Mouse (Mus musculus): ENCODE results near the gene Dph7. TPM values are rescaled to one million over a fixed set of nuclear protein-coding genes. Genes with fewer than 3 reads are reported as not detected.
A peak's percentile ranks its signal among the peaks of the same experiment; 100 is the strongest.

Dph7 gene
- 23.7 and 30.2 TPM in 2 replicates for total RNA-seq (2012; rRNA removed)

DNA sequence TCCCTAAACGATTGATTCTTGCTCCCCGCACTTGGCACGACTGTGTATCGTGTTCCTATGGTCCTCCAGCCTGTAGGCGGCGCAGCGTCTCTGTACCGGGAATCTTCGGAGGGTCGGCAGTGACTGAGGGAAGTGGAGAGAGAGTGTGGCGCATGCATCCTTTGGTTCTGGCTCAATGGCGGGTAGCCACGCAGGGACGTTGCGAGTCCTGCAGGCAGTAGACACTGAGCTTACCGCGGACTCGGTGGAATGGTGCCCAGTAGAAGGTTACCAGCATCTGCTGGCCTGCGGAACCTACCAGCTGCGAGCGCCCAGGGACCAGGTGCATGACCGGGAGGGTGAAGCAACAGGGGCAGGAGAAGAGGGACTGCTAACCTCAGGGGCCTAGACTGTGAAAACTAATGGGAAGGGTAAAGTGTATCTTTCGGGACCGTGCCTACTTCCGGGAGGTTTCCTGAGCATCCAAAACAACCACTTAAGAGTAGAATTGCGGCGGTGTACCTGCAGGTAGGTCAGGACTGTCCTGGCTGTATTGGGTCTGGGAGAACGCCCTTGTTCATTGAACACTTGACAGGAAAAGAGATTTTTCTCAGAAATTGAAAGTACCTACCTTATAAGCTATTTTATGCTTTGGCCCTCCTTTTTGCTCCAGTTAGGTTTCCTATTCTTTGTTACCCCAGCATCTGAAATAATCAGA lies at the start of gene Dph7:
TSS of gene Dph7 (plus strand) at position 97 of the 697 bp plus-strand sequence.
- peak within 1 kb of the TSS; percentile 97 for H3K9ac ChIP-seq (ENCODE audit: insufficient read depth, low read depth, low read length, poor library complexity, severe bottlenecking)

DNA sequence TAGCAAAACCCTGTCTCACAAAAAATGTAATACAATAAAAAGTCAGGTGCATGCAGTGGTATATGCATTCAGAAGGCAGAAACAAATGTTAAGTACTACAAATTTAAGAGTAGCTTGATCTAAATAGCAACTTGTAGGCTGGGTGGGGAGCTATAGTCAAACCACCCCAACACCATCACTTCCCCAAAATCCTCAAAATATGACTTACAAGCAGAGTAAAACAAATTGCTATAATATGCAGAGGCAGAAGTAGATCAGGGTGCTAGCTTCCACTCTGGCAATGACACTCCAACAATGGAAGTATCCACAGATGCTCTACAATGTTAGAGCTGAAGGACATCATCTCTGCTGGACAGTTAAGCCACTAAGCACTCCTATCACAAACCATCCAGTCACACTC lies 49.6 kb upstream of the Dph7 start:
- TF ChIP-seq MAFK (IDR thresholded peaks at IDR 0.05; ENCODE audit: insufficient read depth, low read depth, low read length) (no peak), ZC3H11A (IDR thresholded peaks at IDR 0.05; ENCODE audit: borderline replicate concordance, low read depth, low read length) (no peak), ZNF384 (IDR thresholded peaks at IDR 0.05; ENCODE audit: low read depth, low read length) (no peak)
- Histone ChIP-seq H3K27ac (ENCODE audit: insufficient read depth, low read depth, low read length, poor library complexity, severe bottlenecking) (no peak overlapping the region), H3K4me3 (ENCODE audit: insufficient read depth in 1 of 2, low read depth in 1 of 2, low read length in 2 of 2, poor library complexity in 1 of 2, severe bottlenecking in 1 of 2) (no peak overlapping the region), H3K9ac (ENCODE audit: insufficient read depth, low read depth, low read length, poor library complexity, severe bottlenecking) (no peak overlapping the region), H3K9me3 (ENCODE audit: control insufficient read depth, insufficient read depth, low read depth, low read length) (no peaks in the 10 kb centered on the region), H3K36me3 (ENCODE audit: control insufficient read depth, insufficient read depth, low read length, poor library complexity, severe bottlenecking) (no peaks in the 10 kb centered on the region), H3K4me1 (ENCODE audit: control insufficient read depth in 2 of 2, insufficient read depth in 2 of 2, low read length in 2 of 2, poor library complexity in 1 of 2) (peaks cover 1 to 5% of the 10 kb centered on the region in 2 experiments; a peak in 2 of 4 replicates)
- in situ Hi-C loops (cut with MboI; ENCODE audit: low sequenced_read_pairs in 2 of 2, unreplicated experiment in 2 of 2) = no loop called here
- no peak for DNase-seq (ENCODE audit: low read depth, low spot score)

More for the DNA sequence above, at the start of gene Dph7:
- Histone ChIP-seq H3K27ac (ENCODE audit: insufficient read depth, low read depth, low read length, poor library complexity, severe bottlenecking) (peak within 1 kb of the TSS; percentile 62; the same call in 1 of the 2 replicates), H3K36me3 (ENCODE audit: control insufficient read depth, insufficient read depth, low read length, poor library complexity, severe bottlenecking) (peaks cover 44% of the 10 kb centered on the region), H3K4me1 (ENCODE audit: control insufficient read depth in 2 of 2, insufficient read depth in 2 of 2, low read length in 2 of 2, poor library complexity in 1 of 2) (0 out of 4 replicates have a peak, but pooled peaks cover 0 to 2% of the 10 kb centered on the region in 2 experiments), H3K4me3 (ENCODE audit: insufficient read depth in 1 of 2, low read depth in 1 of 2, low read length in 2 of 2, poor library complexity in 1 of 2, severe bottlenecking in 1 of 2) (peak within 1 kb of the TSS; percentile 96), H3K9me3 (ENCODE audit: control insufficient read depth, insufficient read depth, low read depth, low read length) (no peaks in the 10 kb centered on the region)
- peak; percentile 87 for DNase-seq (ENCODE audit: low read depth, low spot score)
- in situ Hi-C loops (cut with MboI; ENCODE audit: low sequenced_read_pairs in 2 of 2, unreplicated experiment in 2 of 2) = no loop called here
- no peak; the same call in 1 of the 2 replicates for TF ChIP-seq ZC3H11A (IDR thresholded peaks at IDR 0.05; ENCODE audit: borderline replicate concordance, low read depth, low read length)
- TF ChIP-seq MAFK (IDR thresholded peaks at IDR 0.05; ENCODE audit: insufficient read depth, low read depth, low read length) = no peak
- peak; percentile 72; the same call in 1 of the 2 replicates for TF ChIP-seq HCFC1 (IDR thresholded peaks at IDR 0.05; ENCODE audit: borderline replicate concordance, insufficient read depth, low read length)
- TF ChIP-seq CHD2 (IDR thresholded peaks at IDR 0.05; ENCODE audit: low read depth, low read length) = no peak
- TF ChIP-seq ZNF384 (IDR thresholded peaks at IDR 0.05; ENCODE audit: low read depth, low read length) = no peak

DNA sequence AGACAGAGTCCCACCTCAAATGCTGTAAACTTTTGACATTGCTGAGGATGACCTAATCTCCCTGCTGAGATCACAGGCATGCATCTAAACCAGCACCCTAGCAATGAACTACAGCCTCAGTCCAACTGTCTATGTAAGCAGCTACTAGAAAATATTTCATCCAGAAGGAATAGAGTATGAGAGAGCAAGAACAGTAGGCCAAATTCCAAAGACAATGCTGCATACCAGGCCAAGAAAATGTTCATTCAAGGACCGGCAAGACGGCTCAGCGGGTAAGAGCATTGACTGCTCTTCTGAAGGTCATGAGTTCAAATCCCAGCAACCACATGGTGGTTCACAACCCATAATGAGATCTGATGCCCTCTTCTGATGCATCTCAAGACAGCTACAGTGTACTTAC lies 47.4 kb upstream of the Dph7 start:
- Histone ChIP-seq H3K36me3 (ENCODE audit: control insufficient read depth, insufficient read depth, low read length, poor library complexity, severe bottlenecking) (no peaks in the 10 kb centered on the region), H3K9me3 (ENCODE audit: control insufficient read depth, insufficient read depth, low read depth, low read length) (no peaks in the 10 kb centered on the region), H3K4me3 (ENCODE audit: insufficient read depth in 1 of 2, low read depth in 1 of 2, low read length in 2 of 2, poor library complexity in 1 of 2, severe bottlenecking in 1 of 2) (no peak overlapping the region), H3K9ac (ENCODE audit: insufficient read depth, low read depth, low read length, poor library complexity, severe bottlenecking) (no peak overlapping the region), H3K4me1 (ENCODE audit: control insufficient read depth in 2 of 2, insufficient read depth in 2 of 2, low read length in 2 of 2, poor library complexity in 1 of 2) (peaks cover 1 to 8% of the 10 kb centered on the region in 2 experiments; a peak in 2 of 4 replicates), H3K27ac (ENCODE audit: insufficient read depth, low read depth, low read length, poor library complexity, severe bottlenecking) (no peak overlapping the region)
- DNase-seq (ENCODE audit: low read depth, low spot score) = no peak
- TF ChIP-seq MAFK (IDR thresholded peaks at IDR 0.05; ENCODE audit: insufficient read depth, low read depth, low read length) = no peak
- no peak for TF ChIP-seq ZC3H11A (IDR thresholded peaks at IDR 0.05; ENCODE audit: borderline replicate concordance, low read depth, low read length)
- no peak for TF ChIP-seq ZNF384 (IDR thresholded peaks at IDR 0.05; ENCODE audit: low read depth, low read length)
- TF ChIP-seq CHD2 (IDR thresholded peaks at IDR 0.05; ENCODE audit: low read depth, low read length) = no peak
- in situ Hi-C loops (cut with MboI; ENCODE audit: low sequenced_read_pairs in 2 of 2, unreplicated experiment in 2 of 2) = no loop called here

DNA sequence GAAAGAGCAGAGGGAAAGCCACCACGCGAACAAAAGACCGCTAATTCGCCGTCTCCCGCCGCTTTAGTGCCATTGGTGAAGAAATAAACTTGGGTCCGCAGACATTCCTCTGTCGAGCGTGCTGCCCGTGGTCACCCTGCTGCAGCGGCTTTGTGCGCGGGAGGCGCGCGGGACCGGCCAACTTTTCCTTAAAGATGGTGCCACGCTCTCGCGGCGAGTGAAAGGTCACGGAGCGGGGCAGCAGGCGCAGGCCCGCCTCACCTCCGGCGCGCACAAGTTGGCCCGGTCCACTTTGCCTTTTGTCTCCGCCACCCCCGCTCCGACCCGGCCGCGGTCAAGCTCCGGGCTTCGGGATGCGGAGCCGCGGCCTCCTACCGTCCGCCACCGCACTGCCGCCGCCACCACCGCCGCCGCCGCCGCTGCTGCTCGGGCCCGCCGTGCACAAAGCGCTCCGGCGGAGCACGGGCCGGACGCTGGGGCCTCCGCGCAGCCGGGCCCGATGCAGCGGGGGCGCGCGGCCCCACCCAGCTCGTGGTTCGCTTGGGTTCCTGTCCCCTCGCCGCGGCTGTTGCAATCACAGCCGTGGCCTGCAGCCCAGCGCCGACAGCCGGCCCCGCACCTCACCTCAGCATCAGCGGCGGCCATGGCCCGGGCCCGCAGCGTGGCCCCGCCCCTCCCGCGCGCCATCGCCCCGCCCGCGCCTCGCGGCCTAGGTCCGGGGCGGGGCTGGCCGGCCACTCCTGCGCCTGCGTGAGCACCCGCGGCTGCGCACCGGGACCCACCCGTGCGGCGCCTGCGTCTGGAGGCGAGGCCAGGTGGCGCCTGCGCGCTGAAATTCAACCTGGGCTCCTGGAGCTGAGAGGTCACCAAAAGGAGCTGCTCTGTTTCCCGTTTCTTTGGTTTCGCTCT lies 43.0 kb upstream of the Dph7 start, which contains the start of gene Ehmt1:
TSS of gene Ehmt1 (minus strand) at position 685 of the 909 bp plus-strand sequence.
- peak; percentile 70 for DNase-seq (ENCODE audit: low read depth, low spot score)
- Histone ChIP-seq H3K4me3 (ENCODE audit: insufficient read depth in 1 of 2, low read depth in 1 of 2, low read length in 2 of 2, poor library complexity in 1 of 2, severe bottlenecking in 1 of 2) (peak within 1 kb of the TSS; percentile 74 to 99), H3K9me3 (ENCODE audit: control insufficient read depth, insufficient read depth, low read depth, low read length) (no peaks in the 10 kb centered on the region), H3K9ac (ENCODE audit: insufficient read depth, low read depth, low read length, poor library complexity, severe bottlenecking) (peak within 1 kb of the TSS; percentile 89), H3K36me3 (ENCODE audit: control insufficient read depth, insufficient read depth, low read length, poor library complexity, severe bottlenecking) (no peaks in the 10 kb centered on the region), H3K27ac (ENCODE audit: insufficient read depth, low read depth, low read length, poor library complexity, severe bottlenecking) (peak within 1 kb of the TSS; percentile 45), H3K4me1 (ENCODE audit: control insufficient read depth in 2 of 2, insufficient read depth in 2 of 2, low read length in 2 of 2, poor library complexity in 1 of 2) (peaks cover 0 to 6% of the 10 kb centered on the region in 2 experiments; a peak in 2 of 4 replicates)
- in situ Hi-C loops (cut with MboI; ENCODE audit: low sequenced_read_pairs in 2 of 2, unreplicated experiment in 2 of 2) = no loop called here
- TF ChIP-seq ZNF384 (IDR thresholded peaks at IDR 0.05; ENCODE audit: low read depth, low read length) (no peak), CHD2 (IDR thresholded peaks at IDR 0.05; ENCODE audit: low read depth, low read length) (no peak), HCFC1 (IDR thresholded peaks at IDR 0.05; ENCODE audit: borderline replicate concordance, insufficient read depth, low read length) (no peak), ZC3H11A (IDR thresholded peaks at IDR 0.05; ENCODE audit: borderline replicate concordance, low read depth, low read length) (no peak), MAFK (IDR thresholded peaks at IDR 0.05; ENCODE audit: insufficient read depth, low read depth, low read length) (no peak)
